Mouse (Mus musculus) megakaryocyte, embryonic 14.5 days (primary cell): ENCODE data around the gene BC035044.

ENCODE experiments used
- FLI1 ChIP-seq: IDR thresholded peaks from 2 replicates; pipeline ENCODE4 v1.6.1; 2012; ENCODE audit warnings: low read length, inconsistent platforms, mixed read lengths
- GATA1 ChIP-seq: IDR thresholded peaks from 3 replicates; pipeline ENCODE4 v1.6.1; 2012; ENCODE audit warnings: mixed read lengths, low read length, inconsistent platforms, borderline replicate concordance

GRCm38 (mm10) chr6:128888834-128889233 lies 2.1 kb downstream of the BC035044 start:
- TF ChIP-seq GATA1 = no peak
- TF ChIP-seq FLI1 = no peak
